14 mouse cellular contexts compared by ENCODE assay signal in genomic region chr3:96737995-96738394, GRCm38 (mm10). TPM values are rescaled to one million over a fixed set of nuclear protein-coding genes. Genes with fewer than 3 reads are reported as not detected.
DNase-seq lines count a peak whose midpoint lies in the region; ATAC-seq and TF ChIP-seq lines count a peak whose summit lies in the region.
"Had no signal": no experiment of that assay in that cellular context is flagged by ENCODE, and none has a peak within 500 bp of the region (broad histone marks: within the 10 kb centered on the region; RNA-seq: fewer than 3 reads in every experiment).

No protein-coding gene starts in this region.

- intact Hi-C loops in gastrocnemius, adult 2 months (cut with DNase I), result loop anchor here (2.0 to 5.0 kb wide), 2 partner anchors 19 to 34 kb away; no protein-coding TSS in a partner anchor
- intact Hi-C loops in left cerebral cortex, adult 2 months (cut with DNase I), result no loop called here

- H3K27ac ChIP-seq in gastrocnemius, adult 2 months, result peak overlapping the region; percentile 62
- H3K27ac ChIP-seq in left cerebral cortex, adult 2 months, result no peak overlapping the region
- H3K27ac ChIP-seq: liver, embryonic 14.5 days had no signal

- H3K4me3 ChIP-seq in gastrocnemius, adult 2 months, result no peak overlapping the region
- no peak overlapping the region for H3K4me3 ChIP-seq in left cerebral cortex, adult 2 months

- peak; percentile 34 for DNase-seq in gastrocnemius, adult 2 months
- no peak for DNase-seq in gastrocnemius, postnatal 4 days (ENCODE audit: low spot score in 2 of 2)
- DNase-seq in left cerebral cortex, adult 2 months (ENCODE audit: extremely low spot score in 1 of 2, low spot score in 2 of 2), result no peak
- DNase-seq in left cerebral cortex, adult 9 months (ENCODE audit: low spot score in 2 of 2), result no peak
- DNase-seq in MN1 (ENCODE audit: low spot score), result peak; percentile 46
- DNase-seq in embryo, embryonic 10.5 days (ENCODE audit: low spot score), result peak; percentile 23
- DNase-seq in adrenal gland, postnatal 14 days, result no peak
- DNase-seq: cerebellum, adult 11-12 months; gastrocnemius, postnatal 14 days; kidney, postnatal 14 days; spleen, adult 18-20 months had no signal

- ATAC-seq in megakaryocyte progenitor cell, adult 5-6 weeks (replicated peaks; ENCODE audit: poor library complexity), result no peak
- ATAC-seq: hindbrain, embryonic 16.5 days had no signal

- TF ChIP-seq CTCF in gastrocnemius, adult 2 months (IDR thresholded peaks at IDR 0.05), result peak; percentile 61
- TF ChIP-seq CTCF in left cerebral cortex, adult 2 months (IDR thresholded peaks at IDR 0.05), result peak; percentile 15

RNA-seq across cellular contexts. Expression of gene Rnf115, which starts 10.5 kb away (rescaled TPM):
- total RNA-seq in gastrocnemius, adult 2 months (2021), result 10 to 100 TPM; 60.7 to 69.3 TPM
- 10 to 100 TPM; 45.1 to 50.6 TPM for total RNA-seq in gastrocnemius, postnatal 4 days (2021)
- 10 to 100 TPM; 58.3 to 61.9 TPM for total RNA-seq in left cerebral cortex, adult 2 months (2021)
- 33.5 and 34.2 TPM in 2 replicates for total RNA-seq in adrenal gland, postnatal 14 days (2021)
- total RNA-seq in megakaryocyte progenitor cell, adult 5-6 weeks (2015), result 71.4 and 76.5 TPM in 2 replicates
- total RNA-seq in megakaryocyte progenitor cell, adult 5-6 weeks (2017), result 70.7 and 81.6 TPM in 2 replicates

RNA-seq across cellular contexts. Expression of gene Polr3c, which starts 10.6 kb away (rescaled TPM):
- total RNA-seq in gastrocnemius, adult 2 months (2021), result 10 to 100 TPM; 23.2 to 24.3 TPM
- 10 to 100 TPM; 23.6 to 24.5 TPM for total RNA-seq in gastrocnemius, postnatal 4 days (2021)
- 10 to 100 TPM; 22.7 to 25.3 TPM for total RNA-seq in left cerebral cortex, adult 2 months (2021)
- 26.4 and 33.4 TPM in 2 replicates for total RNA-seq in adrenal gland, postnatal 14 days (2021)
- 31.2 and 35.2 TPM in 2 replicates for total RNA-seq in megakaryocyte progenitor cell, adult 5-6 weeks (2015)
- total RNA-seq in megakaryocyte progenitor cell, adult 5-6 weeks (2017), result 19.8 and 27.7 TPM in 2 replicates

RNA-seq across cellular contexts. Expression of gene Nudt17, which starts 29.6 kb away (rescaled TPM):
- total RNA-seq in gastrocnemius, adult 2 months (2021), result under 1 TPM; 0.31 to 0.73 TPM
- total RNA-seq in gastrocnemius, postnatal 4 days (2021), result 1 to 10 TPM; 1.3 to 1.7 TPM
- 10 to 100 TPM in 1 of 2 experiments, 1 to 10 TPM in 1; 8.7 to 10.4 TPM for total RNA-seq in left cerebral cortex, adult 2 months (2021)
- total RNA-seq in adrenal gland, postnatal 14 days (2021), result 3.6 and 4.1 TPM in 2 replicates
- total RNA-seq in megakaryocyte progenitor cell, adult 5-6 weeks (2015), result 0.59 TPM in 1 of 2 replicates, not detected in the other
- not detected in 2 replicates for total RNA-seq in megakaryocyte progenitor cell, adult 5-6 weeks (2017)

RNA-seq across cellular contexts. Expression of gene Pias3, which starts 41.8 kb away (rescaled TPM):
- total RNA-seq in gastrocnemius, adult 2 months (2021), result 1 to 10 TPM; 5.5 to 5.6 TPM
- total RNA-seq in gastrocnemius, postnatal 4 days (2021), result 10 to 100 TPM; 30.7 to 33.3 TPM
- 10 to 100 TPM; 23.6 to 30.3 TPM for total RNA-seq in left cerebral cortex, adult 2 months (2021)
- total RNA-seq in adrenal gland, postnatal 14 days (2021), result 21.3 and 31.9 TPM in 2 replicates
- 4.0 and 8.1 TPM in 2 replicates for total RNA-seq in megakaryocyte progenitor cell, adult 5-6 weeks (2015)
- 2.6 and 6.7 TPM in 2 replicates for total RNA-seq in megakaryocyte progenitor cell, adult 5-6 weeks (2017)

Comparison
In these comparisons a context has a peak if more than half of its experiments do, and no peak if none do; other contexts are left out.
1. DNase-seq: peak in gastrocnemius, adult 2 months (single experiment), MN1 (single experiment) and embryo, embryonic 10.5 days (single experiment); none in gastrocnemius, postnatal 4 days (0 of 2), left cerebral cortex, adult 2 months (0 of 2), left cerebral cortex, adult 9 months (0 of 2) and adrenal gland, postnatal 14 days (single experiment).